Mouse (Mus musculus): ENCODE results near the gene Trpm2.

- TF ChIP-seq POLR2A (IDR thresholded peaks at IDR 0.05; ENCODE audit: low read depth, low read length) (no peak), CTCF (conservative IDR thresholded peaks at IDR 0.05; ENCODE audit: insufficient read depth, insufficient read length, low read depth, low read length) (no peak)
Measured at GRCm38 (mm10) chr10:78019291-78019690, 48.9 kb upstream of the Trpm2 start.
